Mouse (Mus musculus): ENCODE results near the gene Cym.

The Cym gene

GRCm38 (mm10) chr3:107223230-107223629 is 1.7 kb upstream of the Cym start:
- DNase-seq (ENCODE audit: low spot score) = no peak

- no peak for DNase-seq (ENCODE audit: low spot score)
Measured at GRCm38 (mm10) chr3:107218572-107218971, 3.0 kb downstream of the Cym start.

- DNase-seq (ENCODE audit: low spot score) = no peak
Measured at GRCm38 (mm10) chr3:107217101-107217480, 4.4 kb downstream of the Cym start.

GRCm38 (mm10) chr3:107216400-107217100 is 5.0 kb downstream of the Cym start:
- DNase-seq (ENCODE audit: low spot score) = no peak

- DNase-seq (ENCODE audit: low spot score) = no peak
Measured at GRCm38 (mm10) chr3:107214606-107215005, 6.9 kb downstream of the Cym start.

- no peak for DNase-seq (ENCODE audit: low spot score)
Measured at GRCm38 (mm10) chr3:107207625-107208253, 13.8 kb downstream of the Cym start.

GRCm38 (mm10) chr3:107206490-107207150 is 14.9 kb downstream of the Cym start:
- no peak for DNase-seq (ENCODE audit: low spot score)

GRCm38 (mm10) chr3:107205994-107206393 is 15.5 kb downstream of the Cym start:
- no peak for DNase-seq (ENCODE audit: low spot score)

GRCm38 (mm10) chr3:107205170-107205569 is 16.4 kb downstream of the Cym start:
- DNase-seq (ENCODE audit: low spot score) = no peak

GRCm38 (mm10) chr3:107204413-107204812 is 17.1 kb downstream of the Cym start:
- no peak for DNase-seq (ENCODE audit: low spot score)

- no peak for DNase-seq (ENCODE audit: low spot score)
Measured at GRCm38 (mm10) chr3:107201310-107202180, 20.0 kb downstream of the Cym start.

GRCm38 (mm10) chr3:107188226-107188899 is 33.2 kb downstream of the Cym start:
- no peak for DNase-seq (ENCODE audit: low spot score)

- no peak for DNase-seq (ENCODE audit: low spot score)
Measured at GRCm38 (mm10) chr3:107187022-107187421, 34.5 kb downstream of the Cym start.

- DNase-seq (ENCODE audit: low spot score) = no peak
Measured at GRCm38 (mm10) chr3:107185597-107185996, 35.9 kb downstream of the Cym start.

- DNase-seq (ENCODE audit: low spot score) = no peak
Measured at GRCm38 (mm10) chr3:107183178-107183577, 38.4 kb downstream of the Cym start.

- no peak for DNase-seq (ENCODE audit: low spot score)
Measured at GRCm38 (mm10) chr3:107182756-107183155, 38.8 kb downstream of the Cym start, which contains the start of gene Kcna10. Gene Kcna10 (plus strand): TSS chr3:107183056.

- no peak for DNase-seq (ENCODE audit: low spot score)
Measured at GRCm38 (mm10) chr3:107180860-107181259, 40.7 kb downstream of the Cym start.

GRCm38 (mm10) chr3:107176501-107176900 is 45.0 kb downstream of the Cym start:
- DNase-seq (ENCODE audit: low spot score) = no peak

GRCm38 (mm10) chr3:107175486-107175885 is 46.0 kb downstream of the Cym start:
- DNase-seq (ENCODE audit: low spot score) = no peak

- no peak for DNase-seq (ENCODE audit: low spot score)
Measured at GRCm38 (mm10) chr3:107172556-107172955, 49.0 kb downstream of the Cym start.

- DNase-seq (ENCODE audit: low spot score) = no peak
Measured at GRCm38 (mm10) chr3:107171964-107172363, 49.6 kb downstream of the Cym start.

GRCm38 (mm10) chr3:107169552-107169951 is 52.0 kb downstream of the Cym start:
- no peak for DNase-seq (ENCODE audit: low spot score)
